Mouse (Mus musculus) ES-E14 (cell line): ENCODE measurements at regions not wholly inside any gene's neighbourhood (a gene's known extent, or its start where the extent isn't known, plus 50 kb on each side); places are given as distances from the start of the nearest gene placed in this dataset.

Source experiments
- CHD2 ChIP-seq: IDR thresholded peaks from 2 replicates; pipeline ENCODE4 v1.6.1; 2014; ENCODE audit warnings: mild to moderate bottlenecking, low read depth, low read length, inconsistent platforms
- HCFC1 ChIP-seq: IDR thresholded peaks from 2 replicates; pipeline ENCODE4 v1.6.1; 2012; ENCODE audit warnings: low read length, inconsistent platforms, borderline replicate concordance; ENCODE audit not compliant: insufficient read depth
- MAFK ChIP-seq: IDR thresholded peaks from 2 replicates; pipeline ENCODE4 v1.6.1; 2014; ENCODE audit warnings: mild to moderate bottlenecking, low read depth, low read length, inconsistent platforms; ENCODE audit not compliant: insufficient read depth
- ZC3H11A ChIP-seq: IDR thresholded peaks from 2 replicates; pipeline ENCODE4 v1.6.1; 2012; ENCODE audit warnings: low read depth, mild to moderate bottlenecking, inconsistent platforms, low read length, borderline replicate concordance

GRCm38 (mm10) chr1:72103962-72104361 is 108.1 kb downstream of the Mreg start:
- TF ChIP-seq MAFK (no peak), CHD2 (no peak), HCFC1 (no peak), ZC3H11A (no peak)
